Mouse (Mus musculus) left cerebral cortex, adult 18-20 months (tissue): ENCODE measurements at regions not wholly inside any gene's neighbourhood (a gene's known extent, or its start where the extent isn't known, plus 50 kb on each side); places are given as distances from the start of the nearest gene placed in this dataset.

Source experiments
- DNase-seq, 2 experiments: peaks; one replicate each; pipeline ENCODE4 v3.0.0; 2021 to 2022; ENCODE audit warnings: low spot score in 2 of 2, mixed read lengths in 1 of 2

DNA sequence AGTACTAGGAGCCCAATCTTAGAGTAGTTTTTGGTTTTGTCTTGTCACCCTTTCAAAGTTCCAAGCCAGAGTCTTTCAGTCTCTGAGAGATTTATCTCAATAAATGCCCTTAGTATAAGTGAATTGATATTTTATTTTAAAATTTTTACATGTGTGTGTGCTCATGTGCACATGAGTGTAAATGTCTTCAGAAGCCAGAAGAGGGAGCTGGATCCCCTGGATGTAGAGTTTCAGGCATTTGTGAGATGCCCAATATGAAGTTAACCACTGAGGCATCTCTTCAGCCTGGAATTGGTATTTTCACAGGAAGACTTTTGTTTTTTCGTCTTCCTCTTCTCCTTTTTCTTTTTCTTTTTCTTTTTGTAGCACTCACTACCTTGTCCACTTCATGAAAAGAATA lies 262.3 kb upstream of the Eif4g2 start:
- no peak for DNase-seq

DNA sequence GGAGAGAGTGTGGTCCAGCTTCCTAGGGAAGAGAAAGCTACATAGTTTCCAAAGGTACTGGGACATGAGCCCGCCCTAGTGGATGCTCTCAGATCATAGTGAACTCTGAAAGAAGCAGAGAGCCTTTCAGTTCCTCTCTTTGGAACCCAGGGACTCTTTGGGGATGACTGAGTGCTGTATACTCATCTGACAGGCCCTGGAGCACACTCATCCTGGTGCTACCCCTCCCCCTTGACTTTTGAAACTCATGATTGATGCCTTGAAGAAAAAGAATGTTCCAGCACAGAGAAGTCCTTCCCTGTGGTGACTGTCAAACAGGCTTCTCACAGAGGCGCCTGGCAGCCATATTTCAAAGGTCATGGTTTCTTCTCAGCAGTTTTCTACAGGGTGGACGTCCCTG lies 254.2 kb upstream of the Eif4g2 start:
- no peak for DNase-seq

DNA sequence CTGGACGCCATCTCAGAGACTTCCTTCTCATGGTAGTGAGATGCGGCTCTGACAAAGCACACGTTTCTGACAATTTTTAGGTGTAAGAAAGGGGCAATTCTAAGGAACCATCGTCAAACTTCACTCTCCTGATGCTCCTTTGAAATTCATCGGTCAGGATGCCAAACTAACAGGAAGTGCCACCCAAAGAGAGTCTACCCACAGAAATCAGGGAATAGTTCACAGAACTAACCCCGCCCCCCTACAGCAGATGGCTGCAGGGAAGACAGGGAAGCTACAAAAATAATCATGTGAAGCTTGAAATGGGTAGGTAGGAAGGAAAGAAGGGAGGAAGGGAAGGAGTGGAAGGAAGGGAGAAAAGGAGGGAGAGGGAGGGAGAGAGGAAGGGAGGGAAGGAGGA lies 240.1 kb upstream of the Eif4g2 start:
- DNase-seq: peak; percentile 69 to 81

- DNase-seq: no peak
Measured at GRCm38 (mm10) chr7:111319917-111320316, 237.1 kb upstream of the Eif4g2 start.

GRCm38 (mm10) chr7:111316479-111316990 lies 233.7 kb upstream of the Eif4g2 start:
- no peak for DNase-seq

DNA sequence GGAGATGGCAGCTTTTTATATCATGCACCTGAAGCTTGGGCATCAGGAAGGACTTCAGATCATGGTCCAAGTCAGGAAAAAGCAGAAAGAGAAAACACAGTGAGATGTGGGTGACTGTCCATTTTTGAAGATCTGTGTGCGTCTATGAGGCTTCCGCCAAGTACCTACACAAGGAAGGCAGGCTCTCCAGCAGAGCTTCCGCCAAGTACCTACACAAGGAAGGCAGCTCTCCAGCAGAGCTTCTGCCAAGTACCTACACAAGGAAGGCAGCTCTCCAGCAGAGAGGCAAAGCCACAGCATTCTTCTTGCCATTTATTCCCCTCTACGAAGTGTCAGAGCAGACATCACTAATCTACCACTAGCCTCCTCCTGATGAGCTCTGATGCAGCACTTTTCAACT lies 231.1 kb upstream of the Eif4g2 start:
- DNase-seq: no peak

DNA sequence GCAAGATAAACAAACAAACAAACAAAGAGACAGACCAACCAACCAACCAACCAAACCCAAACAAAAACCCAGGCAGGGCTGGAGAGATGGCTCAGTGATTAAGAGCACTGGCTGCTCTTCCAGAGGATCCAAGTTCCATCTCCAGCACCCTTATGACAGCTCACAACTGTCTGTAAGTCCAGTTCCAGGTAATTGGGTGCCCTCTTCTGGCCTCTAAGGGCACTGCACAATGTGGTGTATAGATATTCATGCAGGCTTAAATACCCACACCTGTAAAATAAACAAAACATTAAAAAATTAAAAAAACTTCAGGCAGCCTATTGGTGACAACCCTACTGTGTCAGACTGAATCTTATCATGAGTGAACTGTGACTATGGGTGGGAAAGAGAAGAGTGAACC lies 222.4 kb upstream of the Eif4g2 start:
- DNase-seq: no peak

DNA sequence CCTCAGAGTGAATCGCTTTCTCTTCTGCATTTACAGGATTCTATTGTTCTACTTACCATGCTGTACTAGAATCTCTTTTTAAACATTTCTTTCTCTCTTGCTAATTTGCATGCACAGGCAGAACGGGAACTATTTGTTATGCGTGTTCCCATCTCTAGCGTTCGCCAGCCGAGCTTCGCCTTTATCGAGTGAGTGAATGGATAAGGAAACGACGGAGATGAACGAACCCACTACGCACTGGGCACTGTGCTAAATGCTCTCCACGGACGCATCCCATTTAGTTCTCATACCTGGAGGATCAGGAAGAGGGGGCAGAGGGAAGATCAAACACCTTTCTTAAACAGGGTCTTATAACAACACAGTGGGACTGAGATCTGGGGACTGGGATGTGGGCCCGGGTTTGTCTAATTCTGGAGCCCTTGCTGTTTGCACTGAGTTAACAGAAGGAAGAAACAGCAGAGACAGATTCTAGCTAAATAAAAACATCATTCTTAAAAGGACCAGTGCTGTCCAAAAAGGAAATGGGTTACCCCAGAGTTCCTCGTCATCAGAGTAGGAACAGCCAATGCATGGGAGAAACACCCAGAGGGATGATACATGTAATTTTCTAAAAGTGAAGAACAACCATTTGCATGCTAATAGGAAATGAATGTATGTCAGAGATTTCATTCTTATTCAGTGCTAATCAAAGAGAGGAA lies 219.1 kb upstream of the Eif4g2 start:
- DNase-seq: peak; percentile 27 to 47

DNA sequence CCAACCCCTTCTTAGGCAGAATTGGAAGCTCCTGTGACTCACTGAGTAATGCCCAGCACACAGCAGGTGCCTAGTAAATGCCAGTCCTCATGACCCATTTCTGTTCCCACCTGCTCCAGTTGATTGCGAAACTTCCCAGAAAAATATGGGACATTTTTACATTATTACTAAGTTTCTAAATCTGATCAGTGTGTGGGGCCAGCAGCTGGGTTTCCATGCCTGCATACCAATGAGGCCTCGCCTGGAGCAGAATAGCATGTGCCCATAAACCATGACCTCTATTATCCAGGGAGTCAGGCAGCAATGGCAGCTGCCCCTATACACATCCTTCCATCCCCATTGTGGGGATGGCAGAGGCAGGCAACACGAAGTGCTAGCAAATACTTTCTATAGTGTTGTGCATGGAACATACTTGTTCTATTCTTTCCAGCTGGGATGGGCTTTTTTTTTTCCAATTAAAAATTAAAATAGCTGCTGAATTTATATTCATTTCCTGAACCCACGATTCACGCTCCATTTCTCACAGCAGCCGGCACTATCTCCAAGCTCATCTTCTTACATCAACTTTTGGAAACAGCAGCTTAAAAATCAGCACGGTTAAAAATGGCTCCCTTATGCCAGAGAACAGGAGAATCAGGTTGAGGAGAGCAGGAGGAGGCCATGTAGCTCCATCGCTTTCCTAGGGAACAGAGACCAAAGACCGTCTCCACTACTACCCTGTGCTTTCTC lies 214.5 kb upstream of the Eif4g2 start:
- DNase-seq: peak; percentile 19 to 35

GRCm38 (mm10) chr7:111283411-111283955 lies 200.7 kb upstream of the Eif4g2 start:
- DNase-seq: no peak

DNA sequence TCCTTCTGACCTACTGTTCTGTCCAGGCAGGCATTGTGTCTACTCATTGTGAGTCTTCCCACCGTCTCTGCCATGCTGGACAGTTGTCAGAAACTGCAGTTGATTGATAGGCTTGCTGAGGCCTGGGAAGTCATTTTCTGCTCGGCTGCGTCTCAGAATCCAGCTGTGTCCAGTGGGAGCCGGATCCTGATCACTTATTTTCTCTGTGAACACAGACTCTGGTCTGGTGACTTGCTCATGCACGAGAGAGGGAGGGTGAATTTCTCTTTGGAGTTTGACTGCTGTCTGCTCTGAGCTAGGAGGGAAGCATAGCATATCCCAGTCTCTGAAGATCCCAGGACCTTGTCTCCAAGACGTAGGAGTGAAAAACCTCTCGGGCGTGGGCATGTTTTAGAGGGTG lies 199.5 kb upstream of the Eif4g2 start:
- DNase-seq: no peak

DNA sequence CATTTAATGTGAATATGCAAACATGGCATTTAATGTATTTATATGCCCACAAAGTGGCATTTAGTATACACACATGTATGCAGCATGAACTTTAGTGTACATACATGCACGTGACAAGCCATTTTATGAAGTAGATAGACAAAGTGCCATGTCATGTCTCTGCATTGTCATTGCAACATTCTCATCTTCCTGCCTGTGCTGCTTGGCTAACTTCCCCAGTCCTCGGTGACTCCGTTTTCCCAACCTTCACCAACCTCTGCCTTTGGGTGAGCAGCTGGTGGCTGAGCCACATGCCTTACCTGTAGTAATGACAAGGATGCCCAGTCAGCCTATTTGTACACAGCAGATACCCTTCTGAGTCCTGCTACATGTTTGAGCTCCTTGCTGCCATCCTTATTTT lies 194.9 kb upstream of the Eif4g2 start:
- DNase-seq: no peak

GRCm38 (mm10) chr7:111273839-111274238 lies 191.0 kb upstream of the Eif4g2 start:
- no peak for DNase-seq

DNA sequence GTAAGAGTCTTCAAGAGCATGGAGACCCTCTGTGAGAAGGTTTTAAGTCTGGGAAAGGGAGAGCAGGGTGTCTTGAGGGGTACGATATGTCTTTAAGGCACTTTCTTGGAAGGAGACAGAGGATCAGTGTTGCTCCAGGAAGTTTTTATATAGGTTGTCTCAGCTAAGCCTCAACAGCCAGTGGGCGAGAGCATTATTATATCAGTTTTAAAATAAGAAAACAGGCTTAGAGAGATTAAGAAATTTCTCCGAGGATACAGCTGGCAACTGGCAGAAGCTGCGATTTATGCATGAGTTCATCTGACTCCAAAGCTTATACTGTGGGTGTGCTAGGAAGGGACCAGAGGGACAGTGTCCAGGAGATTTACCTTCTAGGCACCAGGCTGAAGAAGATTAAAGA lies 188.0 kb upstream of the Eif4g2 start:
- DNase-seq: peak in 1 of 2 experiments; percentile 10

DNA sequence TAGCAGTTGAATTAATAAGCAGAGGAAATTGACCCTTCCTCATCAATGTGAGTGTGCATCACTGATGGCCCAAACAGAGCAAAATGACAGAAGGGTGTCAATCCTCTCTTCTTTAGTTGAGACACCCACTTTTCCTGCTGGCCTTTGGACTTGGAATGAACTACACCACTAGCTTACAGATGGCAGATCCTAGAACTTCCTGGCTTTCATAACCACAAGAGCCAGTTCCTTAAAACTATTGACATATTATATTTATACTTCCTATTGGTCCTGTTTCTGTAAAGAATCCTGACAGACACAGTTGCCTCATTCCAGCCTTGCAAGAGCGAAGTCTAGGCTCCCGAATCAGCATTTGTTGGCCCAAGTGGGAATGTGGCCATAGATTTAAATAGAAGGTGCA lies 185.4 kb upstream of the Eif4g2 start:
- DNase-seq: no peak

GRCm38 (mm10) chr7:111263302-111263701 lies 180.5 kb upstream of the Eif4g2 start:
- no peak for DNase-seq

GRCm38 (mm10) chr7:111259630-111260574 lies 177.1 kb upstream of the Eif4g2 start:
- DNase-seq: no peak

DNA sequence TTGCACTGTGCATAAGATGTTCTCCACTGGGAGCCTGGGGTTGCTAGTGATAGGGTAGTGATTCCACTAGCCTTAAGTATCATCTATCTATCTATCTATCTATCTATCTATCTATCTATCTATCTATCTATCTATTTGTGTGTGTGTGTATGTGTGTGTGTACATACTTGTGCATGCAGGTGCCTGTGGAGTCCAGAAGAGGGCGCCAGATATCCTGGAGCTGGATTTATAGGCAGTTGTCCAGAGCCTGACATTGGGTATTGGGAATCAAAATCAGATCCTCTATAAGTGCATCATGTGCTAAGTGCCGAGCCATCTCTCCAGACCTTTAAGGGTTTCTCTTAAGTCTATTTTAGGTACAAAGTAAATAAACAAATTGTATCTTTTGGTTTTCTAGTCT lies 175.0 kb upstream of the Eif4g2 start:
- no peak for DNase-seq

GRCm38 (mm10) chr7:111256199-111256598 lies 173.4 kb upstream of the Eif4g2 start:
- no peak for DNase-seq

DNA sequence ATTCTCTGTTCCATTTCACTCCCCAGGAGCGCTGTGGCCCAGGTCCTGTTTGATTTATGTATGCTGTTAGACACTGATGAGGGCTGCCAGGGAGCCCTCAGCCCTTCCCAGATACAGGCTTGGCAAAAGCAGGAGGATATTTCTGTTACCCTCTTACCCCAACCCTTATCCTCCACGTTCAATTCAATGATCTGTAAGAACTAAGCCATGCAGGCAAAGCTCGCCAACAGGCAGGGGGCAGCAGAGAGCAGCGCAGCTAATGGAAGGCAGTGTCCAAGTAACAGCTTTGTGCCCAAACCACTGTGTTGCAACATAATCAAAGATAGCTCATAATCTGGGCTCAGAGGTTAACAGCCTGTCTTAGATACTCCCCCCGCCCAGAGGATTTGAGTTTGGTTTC lies 166.8 kb upstream of the Eif4g2 start:
- DNase-seq: peak; percentile 82 to 91

GRCm38 (mm10) chr7:111245488-111245887 lies 162.7 kb upstream of the Eif4g2 start:
- DNase-seq: peak; percentile 9 to 50
